Mouse (Mus musculus) hematopoietic stem cell, adult 5-6 weeks (primary cell): ENCODE measurements around the gene Olfr97. TPM values are rescaled to one million over a fixed set of nuclear protein-coding genes. Genes with fewer than 3 reads are reported as not detected.
"Not testable (repeated sequence)": the region's sequence is repeated elsewhere in the genome, so short reads cannot be mapped to it uniquely, and the experiment has no call there.

Source experiments
- ATAC-seq, 2 experiments: fragments of 125-278 bp in 1 of 2; replicated peaks in 1 of 2; 2 replicates each; pipeline ENCODE4 v1.8.0; 2016 to 2017; ENCODE audit warnings: inconsistent platforms in 2 of 2, mild to moderate bottlenecking in 2 of 2, moderate number of reproducible peaks in 2 of 2, low read depth in 1 of 2, moderate TSS enrichment in 1 of 2; ENCODE audit not compliant: low FRiP score in 2 of 2, poor library complexity in 2 of 2, severe bottlenecking in 2 of 2, insufficient read depth in 1 of 2, low TSS enrichment in 1 of 2
- total RNA-seq: library from RNA; stranded (forward); fragments of 172-1452, 232-1000 nt; gene quantifications from 2 replicates; pipeline ENCODE4 v1.2.3, GENCODE M21; 2017

Olfr97 gene
- not detected in 2 replicates for total RNA-seq

DNA sequence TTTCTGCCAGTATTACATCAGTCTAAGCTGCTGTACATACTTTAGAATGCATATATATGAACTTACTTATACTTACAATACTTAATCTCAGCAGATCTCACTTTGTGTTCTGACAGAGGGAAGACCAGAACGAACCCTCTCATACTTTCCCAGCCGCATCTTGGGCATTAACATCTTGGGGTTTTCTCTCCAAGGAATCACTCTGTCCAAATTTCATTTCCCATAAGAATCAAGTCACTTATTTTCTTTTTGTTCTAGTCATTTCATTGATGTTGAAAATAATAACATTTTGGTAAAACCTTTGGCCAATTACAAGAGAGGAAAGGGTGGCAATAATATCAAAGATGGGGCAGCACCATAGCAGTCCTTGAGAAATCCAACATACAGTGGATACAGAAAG is at the start of gene Olfr97:
TSS of gene Olfr97 (minus strand) at position 101 of the 400 bp plus-strand sequence.
- not testable (repeated sequence) for ATAC-seq

DNA sequence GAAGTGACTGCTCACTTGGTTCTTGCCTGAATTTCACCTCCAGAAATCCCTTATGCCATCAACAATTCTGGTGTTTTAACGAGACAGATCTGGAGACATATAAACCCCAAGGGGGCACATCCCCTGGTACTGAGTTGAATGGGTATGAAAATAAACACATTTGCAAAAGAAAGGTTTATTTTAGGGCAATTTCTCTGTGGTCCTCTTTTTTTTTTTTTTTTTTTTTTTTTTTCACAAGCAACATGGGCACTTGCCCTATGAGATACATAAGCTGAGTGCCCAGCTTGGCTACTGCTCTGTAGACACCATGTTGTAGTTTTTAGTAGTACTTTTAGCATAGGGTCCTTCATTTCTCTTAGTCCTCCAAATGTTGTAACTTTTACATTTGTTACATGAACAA is 46.2 kb upstream of the Olfr97 start, which contains the start of gene Olfr99:
TSS of gene Olfr99 (minus strand) at position 101 of the 400 bp plus-strand sequence.
- ATAC-seq: no peak

GRCm38 (mm10) chr17:37280331-37280730 is 43.2 kb upstream of the Olfr97 start:
- ATAC-seq: no peak

DNA sequence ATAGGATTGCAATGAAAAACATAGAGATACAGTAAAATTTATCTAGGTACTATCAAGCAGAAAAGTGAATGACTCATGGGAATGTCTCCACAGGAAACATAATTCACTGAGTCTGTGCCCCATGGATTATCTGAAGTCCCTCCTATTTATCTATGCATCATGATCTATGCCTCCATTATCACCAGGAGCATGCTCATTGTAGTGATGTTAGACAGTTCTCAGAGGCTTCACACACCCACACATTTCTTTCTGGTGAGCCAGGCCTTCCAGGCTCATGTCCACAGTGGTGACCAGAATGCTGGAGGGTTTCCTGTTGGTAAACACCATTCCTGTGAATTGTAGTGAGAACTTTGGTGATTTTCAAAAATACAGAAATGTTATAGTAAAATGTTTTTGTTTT is 39.4 kb upstream of the Olfr97 start:
- ATAC-seq: no peak

GRCm38 (mm10) chr17:37275626-37276248 is 38.6 kb upstream of the Olfr97 start:
- ATAC-seq: no peak

GRCm38 (mm10) chr17:37270702-37271092 is 33.6 kb upstream of the Olfr97 start:
- ATAC-seq: peak; percentile 93 to 95

DNA sequence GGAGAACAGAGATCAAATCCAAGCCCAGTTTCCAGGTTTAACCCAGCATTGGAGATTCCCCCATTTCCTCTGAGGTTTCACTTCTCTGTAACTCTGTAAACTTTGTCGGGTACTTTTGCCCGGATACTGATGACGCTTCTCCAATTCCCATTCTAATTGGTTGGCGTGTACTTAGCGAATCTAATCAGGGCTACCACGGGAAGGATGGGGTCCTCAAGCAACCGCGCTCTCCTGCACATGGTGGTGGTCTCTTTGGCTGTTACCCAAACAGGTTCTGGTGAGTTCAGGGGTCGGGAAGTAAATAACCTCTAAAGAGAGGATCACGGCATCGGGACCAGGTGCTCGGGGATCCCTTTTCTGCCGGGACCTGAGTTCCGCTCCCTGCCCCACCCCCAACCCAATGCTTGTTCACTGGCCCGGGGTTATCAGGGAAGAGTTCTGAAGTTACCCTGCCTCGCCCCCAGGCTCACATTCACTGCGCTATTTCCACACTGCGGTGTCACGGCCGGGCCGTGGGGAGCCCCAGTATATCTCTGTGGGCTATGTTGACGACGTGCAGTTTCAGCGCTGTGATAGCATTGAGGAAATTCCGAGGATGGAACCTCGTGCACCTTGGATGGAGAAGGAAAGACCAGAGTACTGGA is 33.0 kb upstream of the Olfr97 start, which contains the start of gene H2-M3:
TSS of gene H2-M3 (plus strand) at position 163 of the 644 bp plus-strand sequence.
- ATAC-seq: peak; percentile 86 to 87

GRCm38 (mm10) chr17:37263626-37264025 is 26.5 kb upstream of the Olfr97 start, which contains the start of gene Olfr98:
TSS of gene Olfr98 (minus strand) at chr17:37263749.
- ATAC-seq: no peak

GRCm38 (mm10) chr17:37250544-37250943 is 13.4 kb upstream of the Olfr97 start:
- ATAC-seq: peak; percentile 58 to 79

GRCm38 (mm10) chr17:37249460-37249859 is 12.3 kb upstream of the Olfr97 start:
- no peak for ATAC-seq

DNA sequence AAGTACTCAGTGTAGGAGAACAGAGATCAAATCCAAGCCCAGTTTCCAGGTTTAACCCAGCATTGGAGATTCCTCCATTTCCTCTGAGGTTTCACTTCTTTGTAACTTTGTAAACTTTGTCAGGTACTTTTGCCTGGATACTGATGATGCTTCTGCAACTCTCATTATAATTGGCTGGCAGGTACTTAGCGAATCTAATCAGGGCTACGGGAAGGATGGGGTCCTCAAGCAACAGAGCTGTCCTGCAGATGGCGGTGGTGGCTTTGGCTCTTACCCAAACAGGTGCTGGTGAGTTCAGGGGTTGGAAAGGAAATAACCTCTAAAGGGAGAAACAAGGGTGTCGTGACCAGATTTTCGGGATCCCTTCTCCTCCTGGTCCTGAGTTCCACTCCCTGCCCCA is 9.6 kb upstream of the Olfr97 start:
- ATAC-seq: peak; percentile 97 to 98

- no peak for ATAC-seq
Observed at GRCm38 (mm10) chr17:37242198-37242597, 5.1 kb upstream of the Olfr97 start.

DNA sequence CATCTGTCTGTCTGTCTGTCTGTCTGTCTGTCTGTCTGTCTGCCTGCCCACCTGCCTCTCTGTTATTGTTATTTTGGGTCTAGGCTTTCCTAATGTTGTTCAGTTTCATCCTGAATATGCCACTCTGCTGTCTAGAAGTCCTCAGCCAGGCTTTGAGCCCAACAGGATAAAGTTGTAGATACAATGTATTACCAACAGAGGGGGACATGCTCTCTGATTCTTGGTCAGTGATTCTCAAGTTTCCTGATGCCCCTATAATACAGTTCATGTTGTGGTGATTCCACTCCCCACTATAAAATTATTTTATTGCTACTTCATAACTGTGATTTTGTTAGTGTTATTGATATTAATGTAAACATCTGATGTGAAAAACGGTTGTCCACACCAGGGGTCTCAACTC is 15.3 kb downstream of the Olfr97 start:
- ATAC-seq: no peak; a peak in 1 of 4 replicates

DNA sequence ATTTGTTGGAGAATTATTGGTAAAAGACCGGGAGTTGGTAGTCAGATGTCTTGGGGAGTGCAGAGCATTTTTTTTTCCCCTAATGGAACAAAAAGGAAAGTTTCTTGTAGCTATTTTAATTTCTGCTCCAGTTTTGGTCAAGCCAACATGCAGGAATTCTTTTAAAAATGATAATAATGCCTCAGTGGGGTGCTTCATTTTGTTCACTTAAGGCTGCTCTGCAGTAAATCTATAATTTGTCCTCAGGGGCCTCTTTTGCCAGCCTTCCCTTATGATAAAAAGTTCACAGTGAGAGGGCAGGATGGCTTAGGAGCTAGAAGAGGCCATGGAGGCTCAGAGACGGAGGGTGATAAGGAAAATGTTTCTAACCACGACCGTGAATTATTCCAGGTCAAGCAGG is 17.3 kb downstream of the Olfr97 start, which contains the start of gene Olfr96:
TSS of gene Olfr96 (plus strand) at position 301 of the 400 bp plus-strand sequence.
- no peak for ATAC-seq

GRCm38 (mm10) chr17:37218486-37218885 is 18.6 kb downstream of the Olfr97 start:
- no peak for ATAC-seq

DNA sequence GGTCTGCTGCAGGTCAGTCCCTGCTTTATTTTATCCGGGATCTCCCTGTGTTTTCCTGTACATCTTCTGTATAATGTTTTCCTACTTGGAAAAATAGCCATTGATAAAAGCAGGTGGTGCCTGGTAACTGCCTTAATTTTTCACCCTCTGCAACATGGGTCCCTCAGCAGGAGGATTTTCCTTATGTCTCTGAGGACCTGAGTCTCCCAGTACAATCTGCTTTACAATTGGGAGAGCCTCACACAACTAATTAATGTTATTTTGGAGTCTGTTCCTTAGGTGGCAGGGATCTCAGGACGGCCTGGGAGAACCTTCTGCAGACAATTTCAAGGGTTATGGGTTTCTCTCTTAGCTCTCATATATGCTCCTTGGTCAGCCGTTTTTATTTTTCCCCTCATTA is 24.1 kb downstream of the Olfr97 start, which contains the start of gene Olfr95:
TSS of gene Olfr95 (minus strand) at position 101 of the 400 bp plus-strand sequence.
- ATAC-seq: no peak

- ATAC-seq: peak; percentile 56 to 68
Observed at GRCm38 (mm10) chr17:37210884-37211768, 26.0 kb downstream of the Olfr97 start.

DNA sequence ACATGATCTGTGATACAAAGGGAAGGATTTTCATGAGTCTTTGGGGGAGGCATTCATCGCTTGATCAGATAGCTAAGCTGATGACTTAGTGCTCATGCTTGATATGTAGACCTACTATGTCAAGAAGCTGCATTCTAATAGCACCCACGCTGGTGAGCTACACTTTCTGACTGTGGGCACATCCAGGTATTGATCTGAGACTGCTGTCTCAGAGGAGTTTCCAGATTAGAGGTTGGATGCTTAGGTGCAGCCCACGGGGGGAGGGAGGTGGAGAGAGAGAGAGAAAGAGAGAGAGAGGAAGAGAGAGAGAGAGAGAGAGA is 33.3 kb downstream of the Olfr97 start:
- ATAC-seq: peak in 1 of 2 experiments; percentile 11; a peak in 1 of 4 replicates
